8 mouse cellular contexts compared by ENCODE assay signal in the genomic region with DNA sequence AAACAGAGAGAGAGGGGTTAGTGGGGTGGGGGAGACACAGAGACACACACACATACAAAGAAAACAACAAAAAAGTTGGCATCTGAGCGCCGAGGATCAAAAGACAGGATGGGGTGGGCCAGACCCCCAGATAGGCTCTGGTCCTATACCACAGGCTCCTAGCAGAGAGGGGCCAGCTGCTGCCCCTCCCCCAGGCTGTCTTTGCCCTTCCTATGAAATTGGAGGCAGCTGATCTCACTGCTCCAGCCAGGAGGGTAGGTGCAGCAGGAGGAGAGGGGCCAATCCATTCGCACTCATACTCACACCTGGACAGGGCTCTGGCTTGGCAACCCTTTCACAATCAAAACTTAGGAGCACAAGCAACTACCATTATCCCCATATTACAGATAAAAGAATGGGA. TPM values are rescaled to one million over a fixed set of nuclear protein-coding genes. Genes with fewer than 3 reads are reported as not detected.
A peak's percentile ranks its signal among the peaks of the same experiment; 100 is the strongest.
DNase-seq lines count a peak whose midpoint lies in the region; ATAC-seq lines count a peak whose summit lies in the region.

No protein-coding gene starts in this region.

- peak overlapping the region; percentile 18 for H3K4me3 ChIP-seq in neural tube, embryonic 11.5 days (ENCODE audit: low read depth, low read length)
- H3K4me3 ChIP-seq in liver, embryonic 11.5 days (ENCODE audit: low read depth, low read length) = peak overlapping the region; percentile 41

- DNase-seq in cerebellum, adult 11-12 months = no peak
- no peak for DNase-seq in neural tube, embryonic 11.5 days (ENCODE audit: low spot score)
- no peak for DNase-seq in neural tube, embryonic 10.5 days (ENCODE audit: extremely low spot score, low spot score)
- DNase-seq in liver, embryonic 11.5 days (ENCODE audit: low spot score) = no peak
- DNase-seq in thymus, postnatal 0 days (ENCODE audit: low spot score) = peak; percentile 69
- no peak for DNase-seq in frontal cortex, adult 2 months (ENCODE audit: extremely low spot score in 1 of 2, low spot score in 1 of 2)
- DNase-seq in adrenal gland, adult 18-20 months (ENCODE audit: low spot score in 2 of 2) = no peak

- H3K9me3 ChIP-seq in neural tube, embryonic 11.5 days (ENCODE audit: control insufficient read depth, low read length) = no peaks in the 10 kb centered on the region
- H3K9me3 ChIP-seq in liver, embryonic 11.5 days (ENCODE audit: control insufficient read depth, low read length) = no peaks in the 10 kb centered on the region

- peaks cover 7% of the 10 kb centered on the region for H3K4me1 ChIP-seq in neural tube, embryonic 11.5 days (ENCODE audit: control insufficient read depth, insufficient read depth, low read length)
- peaks cover 53% of the 10 kb centered on the region for H3K4me1 ChIP-seq in liver, embryonic 11.5 days (replicated peaks; ENCODE audit: control insufficient read depth, insufficient read depth, low read length)

- 87% methylated on average over 3 of the region's 3 CpGs for WGBS in neural tube, embryonic 11.5 days
- 54% methylated on average over 3 of the region's 3 CpGs for WGBS in liver, embryonic 11.5 days

- peak; percentile 2; the same call in 1 of the 2 replicates for ATAC-seq in cerebellum, adult (ENCODE audit: insufficient number of reproducible peaks, low FRiP score, low TSS enrichment)
- no peak for ATAC-seq in neural tube, embryonic 11.5 days (ENCODE audit: insufficient read depth, low FRiP score, low TSS enrichment)
- no peak; the same call in 1 of the 2 replicates for ATAC-seq in liver, embryonic 11.5 days (replicated peaks; ENCODE audit: low FRiP score)

- no peaks in the 10 kb centered on the region for H3K27me3 ChIP-seq in neural tube, embryonic 11.5 days (ENCODE audit: control insufficient read depth, insufficient read depth, low read length)
- H3K27me3 ChIP-seq in liver, embryonic 11.5 days (replicated peaks; ENCODE audit: control insufficient read depth, insufficient read depth, low read length) = no peaks in the 10 kb centered on the region

- peak overlapping the region; percentile 64 for H3K27ac ChIP-seq in neural tube, embryonic 11.5 days (ENCODE audit: low read depth, low read length)
- H3K27ac ChIP-seq in liver, embryonic 11.5 days (ENCODE audit: low read depth, low read length) = peak overlapping the region; percentile 81

- H3K36me3 ChIP-seq in neural tube, embryonic 11.5 days (ENCODE audit: control insufficient read depth, insufficient read depth, low read length) = no peaks in the 10 kb centered on the region
- H3K36me3 ChIP-seq in liver, embryonic 11.5 days (ENCODE audit: control insufficient read depth, insufficient read depth, low read length) = no peaks in the 10 kb centered on the region

- H3K9ac ChIP-seq in neural tube, embryonic 11.5 days (ENCODE audit: low read length) = no peak overlapping the region; the same call in 1 of the 2 replicates
- peak overlapping the region; percentile 57 for H3K9ac ChIP-seq in liver, embryonic 11.5 days (ENCODE audit: low read depth, low read length)

- peak overlapping the region; percentile 36 for H3K4me2 ChIP-seq in neural tube, embryonic 11.5 days (ENCODE audit: low read depth)
- H3K4me2 ChIP-seq in liver, embryonic 11.5 days = peak overlapping the region; percentile 71

RNA-seq across cellular contexts. Expression of a gene that starts 0.5 kb away (rescaled TPM):
- polyA plus RNA-seq in neural tube, embryonic 11.5 days (2014; fragmentation: Nextera tagmentation; extraction: Ambion mirVana) = 16.1 and 17.4 TPM in 2 replicates
- polyA plus RNA-seq in liver, embryonic 11.5 days (2014; fragmentation: Nextera tagmentation; extraction: Ambion mirVana) = 155 and 157 TPM in 2 replicates
- polyA plus RNA-seq in thymus, postnatal 0 days (2015; fragmentation: Nextera tagmentation; extraction: Ambion mirVana) = 40.6 and 43.8 TPM in 2 replicates
- 52.5 and 53.9 TPM in 2 replicates for polyA plus RNA-seq in frontal cortex, adult 2 months (2012; rRNA removed)
- total RNA-seq in adrenal gland, adult 18-20 months (2021) = 100 to 1,000 TPM; 106 to 137 TPM

RNA-seq across cellular contexts. Expression of a gene that starts 22.9 kb away (rescaled TPM):
- polyA plus RNA-seq in neural tube, embryonic 11.5 days (2014; fragmentation: Nextera tagmentation; extraction: Ambion mirVana) = 42.0 and 43.6 TPM in 2 replicates
- 9.4 and 10.2 TPM in 2 replicates for polyA plus RNA-seq in liver, embryonic 11.5 days (2014; fragmentation: Nextera tagmentation; extraction: Ambion mirVana)
- 8.1 and 10.3 TPM in 2 replicates for polyA plus RNA-seq in thymus, postnatal 0 days (2015; fragmentation: Nextera tagmentation; extraction: Ambion mirVana)
- 4.5 and 4.7 TPM in 2 replicates for polyA plus RNA-seq in frontal cortex, adult 2 months (2012; rRNA removed)
- total RNA-seq in adrenal gland, adult 18-20 months (2021) = 1 to 10 TPM; 2.6 to 3.3 TPM

RNA-seq across cellular contexts. Expression of a gene that starts 38.9 kb away (rescaled TPM):
- 0.70 and 0.78 TPM in 2 replicates for polyA plus RNA-seq in neural tube, embryonic 11.5 days (2014; fragmentation: Nextera tagmentation; extraction: Ambion mirVana)
- polyA plus RNA-seq in liver, embryonic 11.5 days (2014; fragmentation: Nextera tagmentation; extraction: Ambion mirVana) = 1.1 and 1.2 TPM in 2 replicates
- 2.7 and 3.5 TPM in 2 replicates for polyA plus RNA-seq in thymus, postnatal 0 days (2015; fragmentation: Nextera tagmentation; extraction: Ambion mirVana)
- polyA plus RNA-seq in frontal cortex, adult 2 months (2012; rRNA removed) = 0.40 and 0.67 TPM in 2 replicates
- not detected for total RNA-seq in adrenal gland, adult 18-20 months (2021)

RNA-seq across cellular contexts. Expression of a gene that starts 43.6 kb away (rescaled TPM):
- polyA plus RNA-seq in neural tube, embryonic 11.5 days (2014; fragmentation: Nextera tagmentation; extraction: Ambion mirVana) = 82.1 and 98.4 TPM in 2 replicates
- polyA plus RNA-seq in liver, embryonic 11.5 days (2014; fragmentation: Nextera tagmentation; extraction: Ambion mirVana) = 111 and 120 TPM in 2 replicates
- polyA plus RNA-seq in thymus, postnatal 0 days (2015; fragmentation: Nextera tagmentation; extraction: Ambion mirVana) = 150 and 153 TPM in 2 replicates
- 110 and 131 TPM in 2 replicates for polyA plus RNA-seq in frontal cortex, adult 2 months (2012; rRNA removed)
- total RNA-seq in adrenal gland, adult 18-20 months (2021) = 100 to 1,000 TPM; 156 to 164 TPM

RNA-seq across cellular contexts. Expression of a gene that starts 44.3 kb away (rescaled TPM):
- polyA plus RNA-seq in neural tube, embryonic 11.5 days (2014; fragmentation: Nextera tagmentation; extraction: Ambion mirVana) = 80.2 and 84.0 TPM in 2 replicates
- polyA plus RNA-seq in liver, embryonic 11.5 days (2014; fragmentation: Nextera tagmentation; extraction: Ambion mirVana) = 65.8 and 67.7 TPM in 2 replicates
- 14.6 and 16.2 TPM in 2 replicates for polyA plus RNA-seq in thymus, postnatal 0 days (2015; fragmentation: Nextera tagmentation; extraction: Ambion mirVana)
- polyA plus RNA-seq in frontal cortex, adult 2 months (2012; rRNA removed) = 97.4 and 102 TPM in 2 replicates
- 10 to 100 TPM; 72.9 to 96.6 TPM for total RNA-seq in adrenal gland, adult 18-20 months (2021)
